Mouse (Mus musculus): ENCODE data around the gene Aspdh.

Aspdh gene

GRCm38 (mm10) chr7:44465111-44465510, at the start of gene Aspdh:
Aspdh (plus strand) TSS chr7:44465391.
- DNase-seq (ENCODE audit: inconsistent ontology term), result no peak

DNA sequence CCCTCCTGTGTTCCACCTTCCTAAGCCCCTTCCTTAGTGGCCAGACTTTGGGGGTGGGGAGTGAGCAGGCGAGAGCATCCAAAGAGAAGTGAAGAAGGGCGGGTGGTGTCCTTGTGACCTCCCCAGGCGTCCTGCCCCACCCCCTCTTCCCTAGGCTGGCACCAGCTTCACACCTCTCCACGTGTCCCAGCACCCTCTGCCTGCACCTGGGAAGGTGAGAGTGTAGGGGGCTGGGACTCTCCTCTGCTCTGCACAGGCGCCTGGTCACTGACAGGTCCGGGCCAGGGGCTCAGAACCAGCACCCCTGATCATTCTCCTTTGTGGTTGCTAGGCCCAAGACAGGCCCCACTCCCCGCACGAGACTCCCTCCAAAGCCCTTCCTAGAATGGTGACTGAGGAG, 37.5 kb upstream of the Aspdh start:
- DNase-seq (ENCODE audit: inconsistent ontology term), result no peak

GRCm38 (mm10) chr7:44428171-44428950, 36.8 kb upstream of the Aspdh start:
- no peak for DNase-seq (ENCODE audit: inconsistent ontology term)

DNA sequence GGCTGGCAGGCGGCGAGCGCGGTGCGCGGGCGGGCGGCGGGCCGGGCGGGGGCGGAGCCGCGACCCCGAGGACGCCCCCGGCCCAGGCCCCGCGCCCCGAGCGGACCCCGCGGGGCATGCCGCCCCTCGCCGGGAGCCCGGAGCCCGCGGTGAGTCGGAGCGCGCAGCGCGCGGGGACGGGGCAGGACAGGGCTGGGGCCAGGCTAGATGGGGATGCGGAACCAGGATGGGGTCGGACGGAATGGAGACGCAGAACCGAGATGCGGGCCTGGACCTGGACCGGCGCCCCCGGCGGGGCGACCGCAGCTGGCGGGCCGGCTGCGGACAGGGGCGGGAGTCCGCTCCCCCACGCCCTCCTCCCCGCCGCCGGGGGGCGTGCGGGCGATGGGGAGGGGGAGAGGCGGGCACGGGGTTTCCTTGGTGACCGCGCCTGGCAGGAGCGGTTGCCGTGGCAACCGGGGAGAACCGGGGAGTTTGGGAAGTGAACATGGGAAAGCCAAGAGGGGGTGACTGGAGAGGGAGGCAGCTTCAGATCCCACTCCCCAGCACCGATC, 36.1 kb upstream of the Aspdh start, which contains the start of gene Lrrc4b:
Gene Lrrc4b (plus strand): TSS at position 51 of the 554 bp plus-strand sequence.
- peak; percentile 27 for DNase-seq (ENCODE audit: inconsistent ontology term)

DNA sequence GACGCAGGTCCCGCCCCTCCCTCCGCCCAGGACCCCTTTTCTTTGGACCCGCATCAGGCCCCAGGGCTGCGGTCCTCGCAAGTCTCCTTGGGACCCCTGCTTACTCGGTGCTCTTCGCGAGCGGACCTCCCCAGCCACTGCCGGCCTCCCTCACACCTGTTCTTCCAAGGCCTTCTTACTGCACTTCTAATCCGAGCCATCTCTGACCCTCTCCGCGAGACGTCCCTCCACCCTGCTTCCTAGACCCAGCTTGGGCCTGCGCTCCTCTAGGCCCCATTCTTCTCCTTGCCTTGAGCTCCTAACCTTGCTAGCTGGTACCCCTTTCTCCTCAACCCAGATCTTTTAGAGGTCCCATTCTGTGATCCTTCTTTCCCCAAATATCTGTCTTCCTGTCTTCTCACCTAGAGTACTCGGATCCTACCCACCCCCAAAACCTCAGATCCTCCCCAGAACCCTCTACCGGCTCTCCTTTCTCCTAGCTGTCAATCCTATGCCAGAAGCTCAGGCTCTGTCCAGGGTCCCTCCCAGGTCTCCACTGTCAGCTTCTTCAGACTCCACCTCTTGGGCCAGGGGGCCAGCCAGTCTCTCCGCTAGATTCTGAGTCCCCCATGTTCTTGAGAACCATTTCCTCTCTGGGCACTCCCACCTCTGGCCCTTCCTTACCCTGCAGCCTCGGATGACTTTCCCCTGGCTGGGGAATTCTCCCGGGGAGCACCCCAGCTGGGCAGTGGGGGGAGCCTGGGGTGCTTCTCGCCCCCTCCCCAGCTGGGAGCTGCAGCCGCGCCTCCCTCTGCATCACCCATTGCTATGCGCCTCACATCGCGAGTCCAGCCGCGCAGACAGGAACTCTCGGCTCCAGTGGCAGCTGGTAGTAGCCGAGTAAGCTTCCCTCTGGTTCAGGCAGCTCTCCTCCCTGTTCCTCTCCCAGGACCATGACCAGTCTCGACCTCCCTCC, 35.4 kb upstream of the Aspdh start:
- DNase-seq (ENCODE audit: inconsistent ontology term), result no peak

GRCm38 (mm10) chr7:44432550-44432949, 32.6 kb upstream of the Aspdh start:
- no peak for DNase-seq (ENCODE audit: inconsistent ontology term)

DNA sequence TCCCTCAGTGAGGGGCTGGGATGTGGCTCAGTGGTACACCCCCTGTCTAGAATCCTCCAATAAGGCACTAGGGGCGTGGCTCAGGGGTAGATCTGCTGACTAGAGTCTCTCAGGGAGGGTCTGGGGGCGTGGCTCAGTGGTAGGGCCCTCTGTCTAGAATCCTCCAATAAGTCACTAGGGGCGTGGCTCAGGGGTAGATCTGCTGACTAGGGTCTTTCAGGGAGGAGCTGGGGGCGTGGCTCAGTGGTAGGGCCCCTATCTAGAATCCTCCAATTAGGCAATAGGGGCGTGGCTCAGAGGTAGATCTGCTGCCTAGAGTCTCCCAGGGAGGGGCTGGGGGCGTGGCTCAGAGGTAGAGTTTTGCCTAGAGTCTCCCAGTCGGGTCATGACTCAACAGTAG, 31.8 kb upstream of the Aspdh start:
- DNase-seq (ENCODE audit: inconsistent ontology term), result peak; percentile 18

DNA sequence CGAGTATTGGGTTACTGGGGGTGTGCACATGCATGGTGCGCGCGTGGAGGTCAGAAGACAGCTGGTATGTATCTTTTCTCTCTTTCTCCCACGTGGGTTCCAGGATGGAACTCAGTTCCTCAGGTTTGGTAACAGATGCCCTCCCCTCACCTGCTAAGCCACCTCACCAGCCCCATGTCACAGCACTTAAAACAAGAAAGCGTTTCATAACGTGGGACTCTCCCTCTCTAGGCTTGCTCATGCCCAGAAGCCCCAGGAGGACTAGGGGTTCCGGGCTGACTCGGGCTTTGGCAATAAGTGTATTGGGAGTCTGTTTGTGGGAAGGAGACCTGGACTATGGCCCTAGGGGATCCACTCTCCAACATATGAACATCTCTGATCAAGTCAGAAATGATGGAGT, 31.1 kb upstream of the Aspdh start:
- DNase-seq (ENCODE audit: inconsistent ontology term), result no peak

DNA sequence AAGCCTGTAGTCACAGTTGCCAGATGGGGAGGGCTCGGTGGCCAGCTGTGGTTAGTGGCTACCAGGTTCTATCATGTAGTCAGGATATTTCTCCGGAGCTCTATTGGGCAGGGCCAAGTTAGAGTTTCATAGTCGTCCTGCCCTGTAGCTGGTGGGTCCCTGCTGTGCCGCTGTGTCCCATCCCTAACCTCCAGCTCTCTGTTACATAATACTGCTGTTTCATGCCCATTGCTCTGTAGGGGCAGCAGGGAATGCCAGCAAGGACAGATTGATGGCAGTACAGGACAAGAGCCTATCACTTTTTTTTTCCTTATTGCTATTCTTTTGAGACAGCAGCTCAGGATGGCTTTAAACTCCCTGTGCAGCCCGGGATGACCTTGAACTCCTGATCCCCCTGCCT, 29.4 kb upstream of the Aspdh start:
- no peak for DNase-seq (ENCODE audit: inconsistent ontology term)

- no peak for DNase-seq (ENCODE audit: inconsistent ontology term)
Measured at GRCm38 (mm10) chr7:44436267-44436666, 28.9 kb upstream of the Aspdh start.

DNA sequence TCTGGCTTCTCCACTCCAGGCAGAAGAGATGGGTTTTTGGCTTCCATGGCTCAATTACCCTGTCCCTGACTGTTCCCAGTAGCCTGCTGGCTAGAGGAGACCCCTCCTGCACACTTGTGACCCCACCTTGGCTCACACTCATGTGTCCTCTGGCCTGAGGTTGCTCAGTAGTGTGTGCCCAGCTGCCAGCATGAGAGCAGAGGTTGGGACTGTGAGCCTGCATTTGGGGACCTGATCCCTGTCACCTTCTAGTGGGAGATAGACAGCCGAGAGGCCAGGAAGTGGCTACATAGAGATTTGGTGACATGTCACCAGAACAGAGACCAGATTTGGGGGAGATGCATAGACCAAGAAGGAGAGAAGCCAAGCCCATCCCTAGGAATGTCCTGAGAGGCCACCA, 28.0 kb upstream of the Aspdh start:
- DNase-seq (ENCODE audit: inconsistent ontology term), result no peak

DNA sequence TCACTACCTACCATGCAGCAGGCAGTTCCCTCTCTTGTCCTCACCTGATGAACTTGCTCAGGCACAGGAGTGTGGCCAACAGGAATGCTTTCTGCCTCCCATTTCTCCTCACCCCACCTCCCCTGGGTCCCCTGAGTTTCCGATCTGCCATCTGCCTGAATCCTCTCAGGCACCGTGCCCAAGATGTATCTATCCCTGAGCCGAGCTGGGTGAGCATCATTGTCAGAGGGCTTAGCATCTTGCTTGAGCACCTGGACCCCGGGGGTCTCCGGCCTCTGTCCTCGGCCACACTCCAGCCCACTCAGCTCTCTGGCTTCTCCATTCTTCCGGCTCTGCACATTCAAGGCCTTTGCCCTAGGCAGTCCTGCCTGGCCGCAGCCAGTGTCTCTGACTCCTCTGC, 27.3 kb upstream of the Aspdh start:
- no peak for DNase-seq (ENCODE audit: inconsistent ontology term)

GRCm38 (mm10) chr7:44439696-44440095, 25.5 kb upstream of the Aspdh start:
- no peak for DNase-seq (ENCODE audit: inconsistent ontology term)

DNA sequence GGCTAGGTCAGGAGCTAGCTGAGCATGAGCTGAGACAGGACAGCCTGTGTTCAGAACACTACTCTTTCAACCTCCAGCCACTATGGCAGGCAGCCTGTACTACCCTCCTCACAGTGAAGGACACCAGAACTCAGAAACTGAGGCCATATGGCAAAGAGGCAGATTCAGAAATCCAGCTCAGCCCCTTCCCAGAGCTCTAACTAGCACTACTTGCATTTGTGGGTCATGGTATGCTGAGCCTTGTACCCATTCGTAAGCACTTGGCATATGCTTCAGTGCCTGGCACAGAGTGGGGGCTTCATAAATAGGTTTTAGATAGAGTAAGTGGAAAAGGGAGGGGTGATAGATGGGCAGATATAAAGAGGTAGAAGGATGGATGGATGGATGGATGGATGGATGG, 24.7 kb upstream of the Aspdh start:
- no peak for DNase-seq (ENCODE audit: inconsistent ontology term)

DNA sequence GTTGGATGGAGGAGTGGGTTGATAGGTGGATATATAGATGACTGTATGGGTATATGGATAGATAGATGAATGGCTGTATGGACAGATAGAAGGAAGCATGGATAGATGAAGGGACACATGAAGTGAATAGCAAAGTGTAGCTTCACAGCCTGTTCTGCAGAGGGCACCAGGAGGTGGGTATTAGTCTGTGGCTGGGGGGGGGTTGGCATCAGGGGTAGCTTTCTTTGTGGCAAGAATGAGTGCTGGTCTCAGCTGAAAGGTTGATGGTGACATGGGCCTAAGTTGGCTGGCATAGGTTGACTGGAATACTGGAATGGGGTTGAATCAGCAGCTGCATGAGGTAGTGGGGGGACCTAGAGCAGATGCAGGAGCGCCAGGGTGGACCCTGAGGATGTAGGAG, 24.0 kb upstream of the Aspdh start:
- no peak for DNase-seq (ENCODE audit: inconsistent ontology term)

- DNase-seq (ENCODE audit: inconsistent ontology term), result peak; percentile 60
Measured at GRCm38 (mm10) chr7:44441648-44442109, 23.5 kb upstream of the Aspdh start.

GRCm38 (mm10) chr7:44442407-44442821, 22.8 kb upstream of the Aspdh start:
- DNase-seq (ENCODE audit: inconsistent ontology term), result peak; percentile 12

DNA sequence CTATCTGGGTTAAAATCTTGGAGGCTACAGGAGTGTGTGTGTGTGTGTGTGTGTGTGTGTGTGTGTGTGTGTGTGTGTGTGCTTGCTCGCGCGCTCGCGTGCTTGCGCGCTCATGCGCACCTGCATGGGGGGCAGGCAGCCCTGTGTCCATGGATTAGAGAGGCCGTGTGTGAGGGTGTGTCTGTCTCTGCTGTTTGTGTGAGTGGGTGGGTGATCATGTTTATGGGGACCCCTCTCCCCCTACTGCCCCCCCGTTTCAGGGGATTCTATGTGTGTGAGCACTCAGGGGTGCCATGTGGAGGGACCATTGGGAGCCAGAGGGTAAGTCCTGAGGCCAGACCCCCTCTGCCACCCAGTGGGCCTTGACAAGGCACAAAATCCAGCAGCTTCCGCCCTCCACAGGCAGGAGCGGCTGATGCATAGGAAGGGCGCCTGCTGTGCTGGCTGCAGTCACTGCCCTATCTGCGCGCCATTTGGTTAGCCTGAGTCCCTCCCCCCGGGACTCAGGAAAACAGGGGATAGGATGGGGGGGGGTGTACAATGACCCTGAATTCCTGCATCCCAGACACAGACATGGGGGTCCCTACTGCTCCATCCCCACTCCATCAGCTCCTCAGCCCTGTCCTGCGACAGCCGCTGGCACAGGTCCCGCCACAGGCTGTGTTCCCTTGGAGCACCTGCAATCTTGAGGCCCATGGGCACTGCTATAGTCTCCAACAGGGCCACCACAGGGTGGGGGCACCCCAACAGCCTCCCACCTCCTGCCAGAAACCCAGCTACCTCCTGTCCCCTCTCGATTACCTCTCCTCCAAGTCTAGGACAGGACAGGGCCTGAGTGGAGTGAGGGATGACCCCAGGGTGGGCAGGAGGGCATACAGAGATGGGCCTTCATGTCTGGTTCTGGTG, 21.7 kb upstream of the Aspdh start:
- peak; percentile 29 for DNase-seq (ENCODE audit: inconsistent ontology term)

GRCm38 (mm10) chr7:44444886-44445527, 20.2 kb upstream of the Aspdh start:
- no peak for DNase-seq (ENCODE audit: inconsistent ontology term)

GRCm38 (mm10) chr7:44445528-44445923, 19.7 kb upstream of the Aspdh start:
- no peak for DNase-seq (ENCODE audit: inconsistent ontology term)
